Mouse (Mus musculus) monocyte, adult 59 days (primary cell): Measurements from ENCODE around the gene Lypd5. TPM values are rescaled to one million over a fixed set of nuclear protein-coding genes. Genes with fewer than 3 reads are reported as not detected.

Experiments
- total RNA-seq, 2 experiments: library from RNA; stranded (reverse); gene quantifications; one replicate each; pipeline ENCODE4 v1.2.4; 2023

Lypd5 gene
- not detected for total RNA-seq

DNA sequence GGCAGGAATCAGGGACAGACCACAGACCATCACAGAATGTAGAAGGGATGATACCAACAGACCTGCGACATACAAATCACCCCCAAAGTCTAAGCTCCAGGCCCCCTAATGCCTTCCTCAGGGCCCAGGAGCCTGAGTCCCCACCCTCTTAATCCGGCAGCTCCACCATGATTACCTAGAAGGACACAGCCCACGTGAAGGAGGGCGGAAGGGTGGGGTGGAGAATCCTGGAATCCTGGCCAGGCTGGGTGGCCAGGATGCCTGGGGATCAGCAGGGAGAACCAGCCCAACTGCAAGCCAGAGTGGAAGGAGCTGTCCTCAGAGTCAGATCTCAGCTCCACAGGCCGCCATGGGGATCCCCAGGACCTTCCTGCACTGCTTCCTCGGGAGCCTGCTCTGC, at the start of gene Lypd5:
Gene Lypd5 (plus strand): TSS at position 301 of the 400 bp plus-strand sequence.

DNA sequence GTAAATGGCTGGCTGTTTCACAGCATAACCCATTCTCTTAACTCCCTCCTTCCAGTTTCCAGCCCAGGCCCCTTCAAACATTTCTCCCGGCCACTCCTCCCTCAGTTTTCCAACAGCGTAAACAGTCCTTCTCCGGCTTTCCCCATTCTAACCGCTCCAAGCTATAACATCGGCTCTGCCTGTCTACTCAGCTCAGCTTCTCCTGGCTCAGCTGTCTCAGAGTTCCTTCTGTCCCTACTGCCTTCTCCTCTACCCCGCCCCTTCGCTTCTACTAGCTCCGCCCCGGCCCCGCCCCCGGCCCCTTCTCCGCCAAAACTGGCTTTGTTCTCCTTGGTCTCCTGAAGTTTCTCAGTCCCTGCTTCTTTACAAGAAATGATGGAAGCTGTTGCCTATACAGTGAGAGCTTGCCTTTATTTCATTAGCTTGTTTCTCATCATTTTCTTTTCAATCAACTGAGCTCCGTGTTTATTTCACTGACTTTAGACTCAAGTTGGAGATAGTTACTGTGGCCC, 48.2 kb upstream of the Lypd5 start, which contains the start of gene Zfp61:
Gene Zfp61 (minus strand): TSS at position 462 of the 512 bp plus-strand sequence.

DNA sequence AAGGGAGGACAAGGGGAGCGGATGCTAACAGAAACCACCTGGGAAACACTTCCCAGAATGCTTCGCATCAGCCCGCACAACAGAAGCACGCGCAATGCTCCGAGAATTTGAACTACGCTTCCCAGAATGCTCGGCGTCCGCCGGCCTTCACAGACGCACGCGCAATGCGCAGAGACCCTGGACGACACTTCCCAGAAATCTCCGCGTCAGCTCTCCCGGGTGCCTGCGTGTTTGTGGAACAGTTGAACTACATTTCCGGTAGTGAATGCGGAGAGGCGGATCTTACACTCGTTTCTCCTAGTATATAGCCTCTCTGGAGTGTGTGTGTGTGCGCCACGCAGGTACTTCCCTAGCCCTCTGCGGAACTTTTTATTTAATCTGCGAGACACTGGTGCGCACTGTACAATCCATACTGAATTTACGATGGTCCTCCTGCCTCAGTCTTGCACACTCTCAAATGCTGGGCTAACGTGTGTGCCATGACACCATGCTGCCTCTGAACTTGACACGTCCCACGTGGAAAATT, 32.4 kb upstream of the Lypd5 start, which contains the start of gene Zfp94:
Gene Zfp94 (minus strand): TSS at position 100 of the 526 bp plus-strand sequence.

DNA sequence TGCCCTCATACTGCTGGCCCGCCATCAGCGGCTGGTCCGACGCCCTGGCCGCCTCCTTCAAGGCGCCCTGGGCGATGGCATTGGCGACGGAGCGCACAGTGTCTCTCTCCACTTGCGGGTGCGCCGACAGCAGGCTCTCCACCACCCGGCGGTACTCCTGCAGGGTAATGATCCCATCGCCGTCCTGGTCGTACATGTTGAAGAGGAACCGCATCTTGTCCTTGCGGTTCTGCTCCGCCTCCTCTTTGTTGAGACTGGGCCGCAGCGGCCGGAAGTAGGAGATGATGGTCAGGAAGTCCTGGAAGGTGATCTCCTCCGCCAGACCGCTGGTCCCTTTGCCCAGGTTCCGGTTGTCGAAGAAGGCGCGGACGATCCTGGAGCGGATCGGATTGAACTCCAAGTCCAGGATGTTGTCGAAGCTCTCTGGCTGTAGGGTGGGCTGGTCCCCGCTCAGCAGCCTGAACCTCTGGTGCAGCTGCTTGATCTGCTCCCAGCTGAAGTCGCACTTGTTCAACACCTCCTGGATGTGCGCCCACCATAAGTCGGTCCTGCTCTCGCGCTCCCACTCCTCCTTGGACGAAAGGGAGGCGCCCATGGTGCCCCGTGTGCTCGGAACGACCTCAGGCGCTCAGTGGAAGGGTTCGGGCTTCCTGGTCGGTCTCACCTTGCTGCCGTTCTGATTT, 15.6 kb upstream of the Lypd5 start, which contains the start of gene Tescl:
Gene Tescl (minus strand): TSS at position 633 of the 683 bp plus-strand sequence.

DNA sequence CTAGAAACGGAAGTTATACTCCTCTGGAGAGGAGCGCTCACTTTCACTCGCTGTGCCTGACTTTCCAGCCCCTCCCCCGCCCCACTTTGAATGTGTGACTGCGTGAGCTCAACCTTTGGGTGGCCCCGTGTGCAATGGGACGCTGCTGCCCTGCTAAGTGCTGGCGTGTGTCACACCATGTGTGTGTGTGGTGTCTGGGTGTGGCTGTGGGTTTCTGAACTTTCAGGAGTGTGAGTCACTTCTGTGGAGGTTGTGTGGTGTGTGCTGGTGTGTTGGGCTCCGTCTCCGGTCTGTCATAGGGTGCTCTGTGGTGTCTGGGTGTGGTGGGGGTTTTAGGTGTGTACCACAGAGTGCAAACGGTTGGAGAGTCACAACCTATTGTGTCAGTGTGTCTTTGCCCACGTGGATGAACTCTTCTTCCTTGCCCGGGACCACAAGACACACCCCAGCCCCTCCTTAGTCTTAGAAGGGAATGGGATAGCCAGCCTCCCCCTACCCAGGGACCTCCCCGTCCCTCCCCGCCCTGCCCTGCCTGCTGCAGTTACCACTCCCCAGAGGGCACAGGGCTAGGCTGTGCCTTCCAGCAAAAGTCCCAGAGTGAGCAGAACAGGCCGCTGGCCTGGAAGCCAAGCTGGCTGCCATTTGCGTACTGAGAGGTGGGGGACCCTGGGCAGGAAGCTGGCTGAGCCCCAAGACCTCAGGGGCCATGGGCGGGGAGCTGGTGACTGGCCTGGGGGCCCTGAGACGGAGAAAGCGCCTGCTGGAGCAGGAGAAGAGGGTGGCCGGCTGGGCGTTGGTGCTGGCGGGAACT, 20.9 kb downstream of the Lypd5 start, which contains the start of gene Kcnn4:
Gene Kcnn4 (plus strand): TSS at position 533 of the 811 bp plus-strand sequence.

DNA sequence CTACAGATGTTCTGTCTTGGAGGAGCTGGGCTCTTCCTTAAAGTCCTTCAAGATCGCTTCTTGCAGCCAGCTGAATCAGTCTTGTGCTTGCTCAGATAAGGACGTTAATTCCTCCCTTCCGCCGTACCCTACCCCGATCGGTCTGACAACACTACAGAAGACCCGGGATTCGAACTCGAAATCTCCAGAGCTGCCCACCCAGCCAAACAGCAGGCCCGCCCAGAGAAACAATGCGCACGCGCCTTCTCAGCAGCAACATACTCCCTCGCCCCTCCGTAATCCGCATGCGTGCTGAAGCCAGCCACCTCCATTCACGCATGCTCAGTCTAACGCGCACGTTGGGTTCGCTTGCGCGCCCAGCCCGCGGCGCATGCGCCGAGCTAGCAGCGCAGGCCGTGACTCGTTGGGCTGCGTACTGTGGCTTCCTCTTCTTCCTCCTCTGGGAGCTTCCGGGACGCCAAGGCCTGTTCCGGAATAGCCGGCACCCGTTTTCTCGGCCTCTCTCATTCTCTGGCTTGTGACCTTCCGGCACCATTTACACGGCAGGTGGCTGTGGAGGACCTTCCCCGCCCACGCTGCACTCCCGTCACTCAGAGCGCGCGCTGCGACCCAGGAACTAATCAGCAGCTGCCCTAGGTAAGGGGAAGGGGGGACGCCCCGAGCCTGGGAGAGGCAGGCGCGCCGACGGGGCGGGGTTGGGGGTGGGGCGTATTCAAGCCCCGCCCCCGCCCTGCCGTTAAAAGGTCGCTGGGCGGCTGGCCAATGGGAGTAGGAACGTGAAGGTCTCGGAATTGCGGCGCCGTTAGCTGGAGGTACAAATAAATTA, 50.5 kb downstream of the Lypd5 start, which contains the start of gene Smg9:
Gene Smg9 (plus strand): TSS at position 364 of the 826 bp plus-strand sequence.

Other genes with a start within 250 kb of the Lypd5 start
- 1 to 10 TPM; 1.9 to 2.2 TPM for gene Zfp112, start 236.9 kb upstream of the Lypd5 start, total RNA-seq
- 1 to 10 TPM; 4.7 to 5.1 TPM for gene Zfp235, start 215.0 kb upstream of the Lypd5 start, total RNA-seq
- not detected for gene Zfp114, start 174.1 kb upstream of the Lypd5 start, total RNA-seq
- 1 to 10 TPM; 3.3 to 4.2 TPM for gene Zfp111, start 137.8 kb upstream of the Lypd5 start, total RNA-seq
- 1 to 10 TPM; 2.3 to 2.6 TPM for gene Zfp109, start 111.6 kb upstream of the Lypd5 start, total RNA-seq
- gene Zfp108, start 94.4 kb upstream of the Lypd5 start, total RNA-seq, result under 1 TPM; 0.46 to 0.50 TPM
- under 1 TPM; 0.13 to 0.91 TPM for gene Zfp93, start 78.8 kb upstream of the Lypd5 start, total RNA-seq
- 1 to 10 TPM; 5.7 to 8.2 TPM for gene Zfp61, start 48.0 kb upstream of the Lypd5 start, total RNA-seq
- 1 to 10 TPM; 1.8 to 2.2 TPM for gene Zfp94, start 32.5 kb upstream of the Lypd5 start, total RNA-seq
- not detected for gene Tescl, start 15.3 kb upstream of the Lypd5 start, total RNA-seq
- gene Kcnn4, start 21.1 kb downstream of the Lypd5 start, total RNA-seq, result 10 to 100 TPM; 12.7 to 20.6 TPM
- 10 to 100 TPM; 55.8 to 62.5 TPM for gene Smg9, start 50.4 kb downstream of the Lypd5 start, total RNA-seq
- 1 to 10 TPM; 3.3 to 8.2 TPM for gene Irgc1, start 103.1 kb downstream of the Lypd5 start, total RNA-seq
- gene Plaur, start 113.3 kb downstream of the Lypd5 start, total RNA-seq, result 100 to 1,000 TPM; 744 to 846 TPM
- gene Cadm4, start 132.8 kb downstream of the Lypd5 start, total RNA-seq, result not detected
- gene Zfp428, start 157.8 kb downstream of the Lypd5 start, total RNA-seq, result under 1 TPM; 0.55 to 0.61 TPM
- gene AC161166.1, start 163.3 kb downstream of the Lypd5 start, total RNA-seq, result not detected
- gene Irgq, start 181.5 kb downstream of the Lypd5 start, total RNA-seq, result 1 to 10 TPM; 6.0 to 6.3 TPM
- gene Pinlyp, start 196.9 kb downstream of the Lypd5 start, total RNA-seq, result not detected
- gene Xrcc1, start 197.1 kb downstream of the Lypd5 start, total RNA-seq, result 10 to 100 TPM; 35.1 to 39.1 TPM
- gene Ethe1, start 238.3 kb downstream of the Lypd5 start, total RNA-seq, result 10 to 100 TPM; 34.1 to 40.4 TPM
- gene Zfp575, start 238.4 kb downstream of the Lypd5 start, total RNA-seq, result not detected